Comparison of ENCODE assay signal across 16 mouse cellular contexts in genomic region chr12:40813474-40813873, GRCm38 (mm10).
"Had no signal": no experiment of that assay in that cellular context is flagged by ENCODE, and none has a peak within 500 bp of the region (broad histone marks: within the 10 kb centered on the region; RNA-seq: fewer than 3 reads in every experiment).

No protein-coding gene starts in this region.

- H3K4me1 ChIP-seq: hindbrain, embryonic 15.5 days; kidney, embryonic 15.5 days; liver, embryonic 13.5 days; midbrain, embryonic 15.5 days; stomach, embryonic 15.5 days had no signal

- H3K36me3 ChIP-seq: limb, embryonic 10.5 days; liver, embryonic 13.5 days; midbrain, embryonic 10.5 days; midbrain, embryonic 15.5 days; stomach, embryonic 15.5 days had no signal

- H3K4me3 ChIP-seq: hindbrain, embryonic 15.5 days; kidney, embryonic 15.5 days; left cerebral cortex, adult 2 months; limb, embryonic 10.5 days; liver, embryonic 13.5 days; midbrain, embryonic 10.5 days; midbrain, embryonic 15.5 days; stomach, embryonic 15.5 days had no signal

- H3K9ac ChIP-seq: hindbrain, embryonic 15.5 days; kidney, embryonic 15.5 days; liver, embryonic 13.5 days; liver, postnatal 0 days; midbrain, embryonic 15.5 days; stomach, embryonic 15.5 days had no signal

- H3K27ac ChIP-seq: hindbrain, embryonic 15.5 days; kidney, embryonic 15.5 days; left cerebral cortex, adult 2 months; limb, embryonic 10.5 days; liver, embryonic 13.5 days; midbrain, embryonic 10.5 days; midbrain, embryonic 15.5 days; stomach, embryonic 15.5 days had no signal

- H3K4me2 ChIP-seq: hindbrain, embryonic 15.5 days; kidney, embryonic 15.5 days; liver, embryonic 13.5 days; midbrain, embryonic 15.5 days; stomach, embryonic 15.5 days had no signal

- H3K9me3 ChIP-seq: hindbrain, embryonic 15.5 days; kidney, embryonic 15.5 days; limb, embryonic 10.5 days; liver, embryonic 13.5 days; midbrain, embryonic 10.5 days; midbrain, embryonic 15.5 days; stomach, embryonic 15.5 days had no signal

- ATAC-seq: intestine, embryonic 16.5 days; liver, postnatal 0 days; midbrain, embryonic 15.5 days had no signal

- H3K27me3 ChIP-seq: hindbrain, embryonic 15.5 days; kidney, embryonic 15.5 days; liver, embryonic 13.5 days; midbrain, embryonic 15.5 days; stomach, embryonic 15.5 days had no signal

- DNase-seq: kidney, adult 2 months; kidney, postnatal 14 days; liver, embryonic 13.5 days; liver, postnatal 0 days; right cerebral cortex, postnatal 4 days; spleen, adult 18-20 months; thymus, adult 2 months; thymus, postnatal 25 days had no signal
